Mouse (Mus musculus) stomach, postnatal 0 days (tissue): ENCODE measurements around the gene Grn. TPM values are rescaled to one million over a fixed set of nuclear protein-coding genes. Genes with fewer than 3 reads are reported as not detected.
A peak's percentile ranks its signal among the peaks of the same experiment; 100 is the strongest.

Experiments used
- ATAC-seq: fragments of 200-750 bp; cut with Nextera tagmentation; 2 replicates; pipeline ENCODE4 v1.8.0; 2017; ENCODE audit not compliant: low FRiP score, low TSS enrichment
- DNase-seq: peaks from one replicate; pipeline ENCODE4 v3.0.0-alpha.2; 2016; ENCODE audit warnings: low spot score
- H3K27ac ChIP-seq: fragments of 300-500 bp; sonication (generic); replicated peaks from 2 replicates; pipeline ENCODE4 v1.5.1; 2014; ENCODE audit warnings: mild to moderate bottlenecking, control low read depth
- H3K27me3 ChIP-seq: fragments of 300-500 bp; sonication (generic); 2 replicates; pipeline ENCODE4 v1.6.1; 2014; ENCODE audit warnings: low read length; ENCODE audit not compliant: control insufficient read depth, insufficient read depth
- H3K36me3 ChIP-seq: fragments of 300-500 bp; sonication (generic); 2 replicates; pipeline ENCODE4 v1.6.1; 2014; ENCODE audit warnings: low read length, mixed read lengths; ENCODE audit not compliant: control insufficient read depth, insufficient read depth
- H3K4me1 ChIP-seq: fragments of 300-500 bp; sonication (generic); replicated peaks from 2 replicates; pipeline ENCODE4 v1.6.1; 2014; ENCODE audit warnings: antibody characterized with exemption; ENCODE audit not compliant: control insufficient read depth, insufficient read depth
- H3K4me2 ChIP-seq: fragments of 300-500 bp; sonication (generic); replicated peaks from 2 replicates; pipeline ENCODE4 v1.6.1; 2014; ENCODE audit warnings: low read depth, mild to moderate bottlenecking, control low read depth, moderate library complexity
- H3K4me3 ChIP-seq: fragments of 300-500 bp; sonication (generic); 2 replicates; pipeline ENCODE4 v1.5.1; 2014; ENCODE audit warnings: low read depth, low read length, control low read depth
- H3K9ac ChIP-seq: fragments of 300-500 bp; sonication (generic); 2 replicates; pipeline ENCODE4 v1.6.1; 2014; ENCODE audit warnings: mild to moderate bottlenecking, low read length, control low read depth, mixed read lengths
- H3K9me3 ChIP-seq: fragments of 300-500 bp; sonication (generic); 2 replicates; pipeline ENCODE4 v1.6.1; 2016; ENCODE audit warnings: low read length; ENCODE audit not compliant: control insufficient read depth
- CTCF ChIP-seq: IDR thresholded peaks from 2 replicates; pipeline ENCODE4 v1.5.1; 2016; ENCODE audit warnings: antibody characterized with exemption, low read depth, mild to moderate bottlenecking, moderate library complexity
- EP300 ChIP-seq: optimal IDR thresholded peaks from 2 replicates; pipeline ENCODE3; 2016; ENCODE audit warnings: antibody characterized with exemption
- WGBS: fragments of 180-500 bp; shearing (Covaris S2); extraction: QIAGEN DNeasy Blood & Tissue Kit; methylation state at CpG from one replicate; pipeline ENCODE4 v1.1.7; 2014; 5-methylcytosine and 5-hydroxymethylcytosine counted together
- polyA plus RNA-seq: library from polyadenylated mRNA; unstranded; fragments of >200 nt; fragmentation: Nextera tagmentation; extraction: Ambion mirVana; gene quantifications from 2 replicates; pipeline ENCODE4 v1.2.1, GENCODE M21; 2015

Grn gene
- polyA plus RNA-seq, 1 experiment from 2014 or later: 126 TPM

GRCm38 (mm10) chr11:102434816-102435705 is 4.9 kb downstream of the Grn start:
- Histone ChIP-seq H3K27me3 (no peaks in the 10 kb centered on the region), H3K27ac (no peak overlapping the region), H3K4me1 (peaks cover 9% of the 10 kb centered on the region), H3K9ac (no peak overlapping the region), H3K36me3 (peaks cover 17% of the 10 kb centered on the region; the same call in 1 of the 2 replicates), H3K9me3 (no peaks in the 10 kb centered on the region), H3K4me3 (no peak overlapping the region), H3K4me2 (no peak overlapping the region)
- DNase-seq (no peak), ATAC-seq (no peak)
- TF ChIP-seq CTCF (no peak), EP300 (no peak)
- 87% methylated on average over 11 of the region's 11 CpGs for WGBS

- ATAC-seq (no peak), DNase-seq (no peak)
- Histone ChIP-seq H3K9ac (no peak overlapping the region), H3K9me3 (no peaks in the 10 kb centered on the region), H3K27ac (no peak overlapping the region), H3K27me3 (no peaks in the 10 kb centered on the region), H3K4me1 (peaks cover 9% of the 10 kb centered on the region), H3K4me3 (no peak overlapping the region), H3K4me2 (no peak overlapping the region), H3K36me3 (peaks cover 17% of the 10 kb centered on the region; the same call in 1 of the 2 replicates)
- TF ChIP-seq CTCF (no peak), EP300 (no peak)
- 86% methylated on average over 18 of the region's 18 CpGs for WGBS
Measured at GRCm38 (mm10) chr11:102435754-102436470, 5.8 kb downstream of the Grn start.

- Histone ChIP-seq H3K4me1 (peaks cover 9% of the 10 kb centered on the region), H3K27me3 (no peaks in the 10 kb centered on the region), H3K4me3 (no peak overlapping the region), H3K27ac (no peak overlapping the region), H3K4me2 (no peak overlapping the region), H3K9ac (no peak overlapping the region), H3K9me3 (no peaks in the 10 kb centered on the region), H3K36me3 (peaks cover 22% of the 10 kb centered on the region; the same call in 1 of the 2 replicates)
- WGBS: 64% methylated on average over 10 of the region's 10 CpGs
- TF ChIP-seq CTCF (no peak), EP300 (no peak)
- DNase-seq: no peak
- no peak for ATAC-seq
Measured at GRCm38 (mm10) chr11:102436471-102436790, 6.3 kb downstream of the Grn start.

- TF ChIP-seq CTCF: peak; percentile 64
- TF ChIP-seq EP300: no peak
- Histone ChIP-seq H3K9me3 (no peaks in the 10 kb centered on the region), H3K9ac (peak overlapping the region; percentile 61), H3K4me1 (peaks cover 9% of the 10 kb centered on the region), H3K27ac (peak overlapping the region; percentile 63), H3K27me3 (no peaks in the 10 kb centered on the region), H3K4me3 (peak overlapping the region; percentile 42), H3K36me3 (peaks cover 22% of the 10 kb centered on the region; the same call in 1 of the 2 replicates), H3K4me2 (peak overlapping the region; percentile 82)
- 23% methylated on average over 79 of the region's 87 CpGs for WGBS
- peak; percentile 80 for DNase-seq
- peak; percentile 47 for ATAC-seq
Measured at GRCm38 (mm10) chr11:102437120-102438061, 7.3 kb downstream of the Grn start.

- Histone ChIP-seq H3K9me3 (no peaks in the 10 kb centered on the region), H3K27me3 (no peaks in the 10 kb centered on the region), H3K27ac (peak overlapping the region; percentile 63), H3K9ac (peak overlapping the region; percentile 61), H3K4me2 (peak overlapping the region; percentile 82), H3K4me1 (peaks cover 9% of the 10 kb centered on the region), H3K4me3 (peak overlapping the region; percentile 42), H3K36me3 (peaks cover 17% of the 10 kb centered on the region; the same call in 1 of the 2 replicates)
- DNase-seq (peak; percentile 87), ATAC-seq (peak; percentile 30)
- WGBS: 21% methylated on average over 77 of the region's 77 CpGs
- TF ChIP-seq EP300 (no peak), CTCF (peak; percentile 87)
Measured at GRCm38 (mm10) chr11:102438212-102439092, 8.3 kb downstream of the Grn start.
